Mouse (Mus musculus): ENCODE results near the gene Tmem107. TPM values are rescaled to one million over a fixed set of nuclear protein-coding genes. Genes with fewer than 3 reads are reported as not detected.
A peak's percentile ranks its signal among the peaks of the same experiment; 100 is the strongest.

The Tmem107 gene
- total RNA-seq, 2 experiments from 2014 or later: 19.5 to 20.5 TPM

DNA sequence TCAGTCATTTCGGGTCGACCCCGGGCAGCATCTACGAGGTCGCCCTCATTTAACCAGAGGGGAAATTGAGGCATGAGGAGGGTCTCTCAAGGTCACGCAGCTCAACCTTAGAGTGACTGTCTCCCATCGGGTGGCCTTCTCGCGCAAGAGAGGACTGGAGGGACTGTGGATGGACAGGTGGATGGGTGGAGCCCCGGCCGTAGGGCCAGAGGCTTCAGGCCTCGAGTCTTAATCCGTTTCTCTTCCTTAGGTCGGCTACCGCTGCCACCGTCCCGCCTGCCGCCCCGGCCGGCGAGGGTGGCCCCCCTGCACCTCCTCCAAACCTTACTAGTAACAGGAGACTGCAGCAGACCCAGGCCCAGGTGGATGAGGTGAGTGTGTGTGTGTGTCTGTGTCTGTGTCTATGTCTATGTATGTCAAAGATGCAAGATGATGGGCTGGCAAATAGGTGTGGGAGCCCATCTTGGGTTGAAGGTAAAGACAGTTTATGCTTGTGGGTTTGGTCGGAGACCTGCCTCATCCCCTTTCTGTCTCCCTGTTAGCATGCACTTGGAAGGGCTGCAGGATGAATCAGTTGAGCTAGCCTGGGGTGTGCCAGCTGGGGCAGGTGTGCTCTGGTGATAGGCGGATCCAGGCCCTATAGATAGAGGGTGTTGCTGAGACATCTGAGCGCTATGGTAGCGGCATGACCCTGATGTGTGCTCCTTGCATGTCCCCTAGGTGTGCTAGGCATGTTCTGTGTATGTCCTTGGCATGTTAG is 18.4 kb downstream of the Tmem107 start:
- intact Hi-C loops (cut with DNase I): loop anchor here (2.0 to 5.0 kb wide), 2 partner anchors 16 to 33 kb away; partner anchors contain the start of genes 9130213A22Rik and Hes7

DNA sequence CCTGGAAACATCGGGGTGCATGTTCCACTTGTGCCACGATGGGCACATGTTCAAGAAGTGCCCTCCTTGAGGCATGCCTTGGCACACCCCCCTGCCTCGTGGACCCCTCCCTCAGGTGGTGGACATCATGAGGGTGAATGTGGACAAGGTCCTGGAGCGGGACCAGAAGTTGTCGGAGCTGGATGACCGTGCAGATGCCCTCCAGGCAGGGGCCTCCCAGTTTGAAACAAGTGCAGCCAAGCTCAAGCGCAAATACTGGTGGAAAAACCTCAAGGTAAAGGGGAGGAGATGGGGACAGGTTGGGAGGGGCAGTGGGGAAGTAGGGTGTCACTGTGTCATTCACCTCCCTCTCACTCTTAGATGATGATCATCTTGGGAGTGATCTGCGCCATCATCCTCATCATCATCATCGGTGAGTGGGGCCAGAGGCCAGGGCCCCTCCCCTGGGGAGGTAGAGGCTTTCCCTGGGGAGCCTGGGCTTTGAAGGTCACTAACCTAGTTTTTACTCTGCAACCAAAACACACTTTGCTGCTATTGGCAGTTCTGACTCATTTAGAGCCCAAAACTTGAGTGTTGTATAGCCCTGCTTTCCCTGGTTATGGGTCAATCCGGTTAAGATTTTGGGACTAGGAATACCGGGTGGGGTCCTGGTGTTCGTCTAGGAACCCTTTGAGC is 19.1 kb downstream of the Tmem107 start:
- intact Hi-C loops (cut with DNase I): loop anchor here (2.0 to 10.0 kb wide), 3 partner anchors 17 to 325 kb away; partner anchors contain the start of genes 9130213A22Rik, Hes7 and Kdm6b

More for the DNA sequence above, 18.4 kb downstream of the Tmem107 start:
- DNase-seq (ENCODE audit: low spot score in 2 of 2): peak in 1 of 2 experiments; percentile 11

DNA sequence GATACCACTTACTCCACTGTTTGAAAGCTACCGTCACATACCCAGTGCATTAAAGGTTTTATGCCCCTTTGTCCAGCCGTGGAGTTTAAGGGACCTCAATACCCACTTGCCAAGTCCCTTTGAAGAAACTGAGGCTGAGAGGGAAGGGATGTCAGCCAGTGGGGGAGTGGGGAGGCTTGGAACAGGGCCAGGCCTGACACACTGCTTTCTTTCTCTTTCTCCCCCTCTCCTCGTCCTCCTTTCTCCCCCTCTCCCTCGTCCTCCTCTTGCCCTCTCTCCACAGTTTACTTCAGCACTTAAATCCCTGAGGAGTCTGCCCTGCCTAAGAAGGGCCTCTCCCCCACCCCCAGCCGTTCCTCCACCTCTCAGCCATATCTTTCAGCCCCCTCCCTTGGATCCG is 19.8 kb downstream of the Tmem107 start:
- no peak for DNase-seq (ENCODE audit: low spot score in 2 of 2)
- intact Hi-C loops (cut with DNase I): loop anchor here (10.0 kb wide), 1 partner anchor 324 kb away; the partner anchor contains the start of gene Kdm6b

More for the DNA sequence above, 19.1 kb downstream of the Tmem107 start:
- peak in 1 of 2 experiments; percentile 15 for DNase-seq (ENCODE audit: low spot score in 2 of 2)

DNA sequence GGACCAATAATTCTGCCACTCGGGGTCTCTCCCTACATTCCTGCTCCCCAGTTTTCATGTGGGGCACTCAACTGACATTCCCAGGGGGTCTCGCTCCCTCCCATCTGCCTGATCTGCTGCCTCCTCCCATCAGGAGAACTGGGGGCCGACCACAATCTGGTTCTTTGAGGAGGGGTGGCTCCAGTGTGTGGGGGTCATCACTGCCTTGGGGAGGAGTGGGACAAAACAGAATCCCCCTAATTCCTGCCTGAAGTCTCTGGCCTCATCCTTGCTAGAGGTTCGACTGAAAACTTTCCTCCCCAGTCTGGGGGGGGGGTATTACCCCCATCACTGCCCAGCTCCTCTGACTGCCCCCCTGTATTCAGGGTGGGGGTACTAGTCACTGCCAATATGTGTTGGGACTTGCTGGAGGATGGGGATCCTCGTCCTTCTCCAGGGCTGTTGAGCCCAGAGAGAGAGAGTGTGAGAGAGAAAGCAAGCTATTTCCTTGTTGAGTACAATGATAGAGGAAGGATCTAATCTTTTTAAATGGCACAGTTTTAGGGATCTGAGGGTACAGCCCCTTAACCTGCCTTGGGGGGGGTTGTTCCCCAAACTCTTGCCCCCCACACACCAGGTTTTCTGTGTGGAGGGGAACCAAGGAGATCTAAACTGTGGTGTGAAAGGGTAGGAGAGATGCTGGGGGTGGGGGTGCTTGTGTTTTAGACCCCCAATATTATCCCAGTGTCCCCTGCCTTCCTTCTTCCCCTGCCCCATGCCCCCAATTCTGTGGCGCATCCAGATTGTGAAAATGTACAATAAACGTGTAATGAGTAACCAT is 21.2 kb downstream of the Tmem107 start:
- intact Hi-C loops (cut with DNase I): loop anchor here (10.0 kb wide), 1 partner anchor 323 kb away; the partner anchor contains the start of gene Kdm6b
- DNase-seq (ENCODE audit: low spot score in 2 of 2): no peak

DNA sequence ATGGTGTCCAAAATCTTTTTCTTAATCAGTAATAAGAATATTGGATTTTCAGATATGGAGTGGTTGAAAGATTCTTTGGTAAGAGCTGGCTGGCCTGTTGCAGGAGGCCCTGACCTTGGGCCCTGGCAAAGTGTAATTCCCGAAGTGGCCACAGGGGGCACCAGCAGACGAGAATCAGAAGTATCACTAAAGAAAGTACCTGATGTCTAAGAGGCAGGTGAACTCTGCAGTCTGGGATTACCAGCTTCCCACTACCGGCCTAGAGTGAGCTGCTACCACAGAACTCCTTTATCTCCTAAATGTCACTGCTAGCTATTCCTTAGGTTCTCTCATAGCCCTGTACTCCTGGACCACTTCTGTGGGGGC is 21.8 kb downstream of the Tmem107 start:
- intact Hi-C loops (cut with DNase I): loop anchor here (10.0 kb wide), 1 partner anchor 322 kb away; the partner anchor contains the start of gene Kdm6b
- DNase-seq (ENCODE audit: low spot score in 2 of 2): peak; percentile 77

DNA sequence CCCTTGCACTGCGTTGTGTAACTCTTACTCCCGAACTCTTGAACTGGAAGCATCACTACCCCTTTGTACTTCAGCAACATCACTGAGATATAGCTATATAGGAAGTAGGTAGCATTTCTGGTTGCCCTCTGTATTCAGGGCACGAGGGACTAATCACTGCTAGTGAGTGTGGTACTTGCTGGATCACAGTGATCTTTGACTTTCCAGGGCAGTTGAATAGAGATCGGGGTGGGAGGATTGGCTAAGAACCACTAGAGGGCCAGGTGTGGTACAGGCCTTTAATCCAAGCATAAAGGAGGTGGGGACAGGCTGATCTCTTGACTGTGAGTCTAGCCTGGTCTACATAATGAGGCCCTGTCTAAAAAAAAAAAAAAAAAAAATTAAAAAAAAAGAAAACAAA is 22.3 kb downstream of the Tmem107 start:
- intact Hi-C loops (cut with DNase I): loop anchor here (10.0 kb wide), 1 partner anchor 322 kb away; the partner anchor contains the start of gene Kdm6b
- DNase-seq (ENCODE audit: low spot score in 2 of 2): no peak

DNA sequence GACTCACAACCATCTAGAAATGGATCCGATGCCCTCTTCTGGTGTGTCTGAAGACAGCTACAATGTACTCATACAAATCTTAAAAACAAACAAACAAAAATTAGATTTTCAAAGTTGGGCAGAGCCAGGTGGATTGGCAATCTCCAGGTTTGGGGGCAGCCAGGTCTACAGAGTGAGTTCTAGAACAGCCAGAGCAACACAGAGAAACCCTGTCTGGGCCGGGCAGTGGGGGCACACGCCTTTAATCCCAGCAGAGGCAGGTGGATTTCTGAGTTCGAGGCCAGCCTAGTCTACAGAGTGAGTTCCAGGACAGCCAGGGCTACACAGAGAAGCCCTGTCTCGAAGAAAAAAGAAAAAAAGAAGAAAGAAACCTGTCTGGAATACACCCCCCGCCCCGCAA is 23.2 kb downstream of the Tmem107 start:
- intact Hi-C loops (cut with DNase I): loop anchor here (10.0 kb wide), 1 partner anchor 321 kb away; the partner anchor contains the start of gene Kdm6b
- peak in 1 of 2 experiments; percentile 7 for DNase-seq (ENCODE audit: low spot score in 2 of 2)

DNA sequence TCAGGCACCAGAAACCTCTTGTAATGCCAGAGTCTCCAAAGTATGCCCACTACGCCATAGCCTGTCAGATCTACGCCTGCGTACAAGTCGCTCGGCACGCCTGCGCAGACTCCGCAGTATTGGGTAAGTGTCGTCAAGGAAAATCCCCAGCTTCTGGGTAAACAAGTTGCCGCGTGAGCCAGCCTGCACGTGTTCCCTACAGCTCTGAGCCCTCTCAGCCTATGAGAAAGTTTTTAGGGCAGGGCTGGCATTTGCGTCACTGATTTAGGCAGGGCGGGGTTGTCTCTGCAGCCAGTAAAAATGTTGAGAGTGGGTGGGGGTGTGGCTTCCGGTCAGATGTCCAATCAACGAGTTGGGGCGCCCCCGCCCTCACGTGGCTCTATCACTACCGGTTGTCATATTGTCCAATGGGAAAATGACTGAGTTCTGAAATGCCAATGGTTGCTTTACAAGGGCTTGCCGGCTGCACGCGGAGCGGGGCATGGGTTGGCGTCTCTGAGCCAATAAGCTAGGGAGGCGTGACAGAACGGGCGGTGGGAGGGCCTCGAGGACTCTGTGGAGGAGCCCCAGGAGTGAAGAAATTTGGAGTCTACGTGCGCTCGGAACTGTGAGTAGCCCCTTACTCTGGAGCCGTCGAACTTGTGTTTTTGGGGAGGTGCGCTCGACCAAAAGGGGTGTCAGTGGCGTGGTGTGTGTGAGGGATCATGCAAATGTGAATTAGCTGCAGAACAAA is 24.3 kb downstream of the Tmem107 start, which contains the start of gene Per1:
Per1 (plus strand) TSS at position 521 of the 733 bp plus-strand sequence.
- DNase-seq (ENCODE audit: low spot score in 2 of 2): peak; percentile 100
- intact Hi-C loops (cut with DNase I): loop anchor here (5.0 to 10.0 kb wide), 3 partner anchors 33 to 320 kb away; partner anchors contain the start of genes Chd3 and Kdm6b

DNA sequence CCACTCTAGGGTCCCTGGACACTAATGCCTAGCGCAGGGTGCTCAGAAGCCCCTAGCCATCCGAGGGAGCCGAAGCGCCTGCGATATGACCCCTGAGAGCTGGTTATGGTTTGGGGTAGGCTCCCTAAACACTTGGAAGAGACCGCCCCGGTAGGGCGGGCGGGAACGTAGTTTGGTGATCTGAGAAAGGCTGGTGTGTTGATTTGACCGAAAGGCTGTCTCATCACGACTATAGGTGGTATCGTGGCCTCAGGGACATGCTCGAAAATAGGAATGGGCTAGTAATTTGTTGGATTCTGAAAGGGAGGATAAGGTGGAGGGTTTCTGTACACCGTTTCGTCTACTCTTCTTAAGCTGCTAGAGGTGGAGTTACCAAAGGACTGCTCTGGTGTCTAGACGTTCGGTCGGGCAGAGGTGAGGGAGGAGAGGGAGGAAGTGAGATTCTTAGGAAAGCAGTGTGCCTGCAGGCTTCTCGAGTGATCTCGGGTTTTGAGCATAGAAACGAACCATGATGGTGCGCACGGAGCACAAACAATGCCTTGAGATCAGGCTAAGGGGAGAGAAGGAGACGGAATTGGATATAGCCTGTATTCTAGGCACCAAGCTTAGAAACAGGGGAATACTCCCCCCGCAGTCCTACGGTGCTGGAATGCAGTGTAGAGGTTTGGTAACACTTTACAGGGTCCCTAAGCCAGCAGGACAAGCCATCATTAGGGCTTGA is 25.1 kb downstream of the Tmem107 start:
- peak in 1 of 2 experiments; percentile 21 for DNase-seq (ENCODE audit: low spot score in 2 of 2)
- intact Hi-C loops (cut with DNase I): loop anchor here (5.0 to 10.0 kb wide), 3 partner anchors 33 to 319 kb away; partner anchors contain the start of genes Chd3 and Kdm6b

DNA sequence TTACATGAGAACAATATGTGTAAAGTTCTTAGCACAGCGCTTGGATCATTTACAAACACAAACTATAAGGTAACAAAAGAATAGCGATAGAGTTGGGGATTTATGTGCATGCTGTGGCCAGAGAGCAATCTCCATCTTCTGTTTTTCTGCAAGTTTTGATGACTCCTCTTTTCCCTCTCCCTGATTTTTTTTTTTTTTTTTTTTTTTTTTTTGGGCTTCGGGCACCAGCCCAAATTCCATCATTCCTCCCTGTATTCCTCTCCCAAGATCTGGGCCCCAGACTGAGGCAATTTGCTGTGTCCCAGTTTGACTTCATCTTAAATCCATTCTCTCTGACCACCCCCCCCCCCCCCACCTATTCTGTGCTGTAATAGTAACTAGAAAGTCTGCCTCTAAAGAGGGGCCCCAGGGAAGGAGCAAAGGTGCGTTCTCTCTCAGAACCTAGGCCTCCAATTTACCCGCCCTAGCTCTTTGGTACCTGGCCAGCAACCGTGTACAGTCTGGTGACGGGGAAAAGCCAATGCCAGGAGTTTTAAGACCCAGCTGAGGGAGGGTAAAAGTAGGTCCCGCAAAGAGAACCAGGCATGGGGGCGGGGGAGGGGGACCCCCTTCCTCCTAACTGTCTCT is 25.9 kb downstream of the Tmem107 start:
- DNase-seq (ENCODE audit: low spot score in 2 of 2): no peak
- intact Hi-C loops (cut with DNase I): loop anchor here (5.0 to 10.0 kb wide), 3 partner anchors 34 to 318 kb away; partner anchors contain the start of genes Chd3 and Kdm6b

DNA sequence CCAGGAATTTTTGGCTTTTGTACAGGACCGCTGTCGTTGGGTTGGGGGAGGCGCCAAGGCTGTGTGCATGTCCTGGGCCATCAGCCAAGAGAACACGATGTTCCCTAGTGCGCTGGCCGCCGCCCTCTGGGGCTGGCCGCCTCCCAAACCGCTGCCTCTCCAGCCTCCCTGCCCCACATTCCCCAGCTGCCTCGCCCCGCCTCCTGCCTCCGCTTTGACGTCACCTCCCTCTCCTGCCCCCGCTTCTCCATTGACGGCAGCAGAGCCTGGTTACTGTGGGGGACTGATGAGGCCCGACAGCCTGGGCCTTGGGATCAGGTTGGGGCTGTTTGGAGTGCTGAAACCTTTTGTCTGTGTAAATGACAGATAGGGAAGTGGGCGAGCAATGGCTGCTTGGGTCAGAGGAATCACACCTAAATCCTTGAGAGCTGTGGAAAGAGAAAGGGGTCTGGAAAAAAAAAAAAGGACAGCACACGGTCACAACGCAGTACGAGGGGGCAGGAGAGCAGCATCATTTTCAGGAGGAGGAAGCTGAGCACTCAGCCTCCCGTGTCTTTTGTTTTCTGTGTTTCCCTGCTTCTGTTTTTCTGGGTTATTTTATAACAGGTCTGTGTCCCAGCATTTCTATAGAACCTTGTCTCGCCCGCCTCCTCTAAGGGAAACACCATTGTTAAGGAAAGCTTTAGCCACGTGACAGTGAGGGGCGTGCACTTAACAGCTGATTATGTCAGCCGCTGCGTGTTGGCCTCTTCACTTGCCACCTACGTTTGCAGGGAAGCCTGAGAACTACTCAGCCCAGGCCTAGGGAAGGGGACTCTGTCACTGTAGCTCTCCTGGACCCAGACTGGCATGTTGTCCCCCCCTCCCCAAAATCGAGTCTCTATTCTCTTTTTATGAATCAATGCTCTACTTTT is 26.6 kb downstream of the Tmem107 start:
- peak; percentile 98 for DNase-seq (ENCODE audit: low spot score in 2 of 2)
- intact Hi-C loops (cut with DNase I): loop anchor here (5.0 to 10.0 kb wide), 3 partner anchors 35 to 318 kb away; partner anchors contain the start of genes Chd3 and Kdm6b

DNA sequence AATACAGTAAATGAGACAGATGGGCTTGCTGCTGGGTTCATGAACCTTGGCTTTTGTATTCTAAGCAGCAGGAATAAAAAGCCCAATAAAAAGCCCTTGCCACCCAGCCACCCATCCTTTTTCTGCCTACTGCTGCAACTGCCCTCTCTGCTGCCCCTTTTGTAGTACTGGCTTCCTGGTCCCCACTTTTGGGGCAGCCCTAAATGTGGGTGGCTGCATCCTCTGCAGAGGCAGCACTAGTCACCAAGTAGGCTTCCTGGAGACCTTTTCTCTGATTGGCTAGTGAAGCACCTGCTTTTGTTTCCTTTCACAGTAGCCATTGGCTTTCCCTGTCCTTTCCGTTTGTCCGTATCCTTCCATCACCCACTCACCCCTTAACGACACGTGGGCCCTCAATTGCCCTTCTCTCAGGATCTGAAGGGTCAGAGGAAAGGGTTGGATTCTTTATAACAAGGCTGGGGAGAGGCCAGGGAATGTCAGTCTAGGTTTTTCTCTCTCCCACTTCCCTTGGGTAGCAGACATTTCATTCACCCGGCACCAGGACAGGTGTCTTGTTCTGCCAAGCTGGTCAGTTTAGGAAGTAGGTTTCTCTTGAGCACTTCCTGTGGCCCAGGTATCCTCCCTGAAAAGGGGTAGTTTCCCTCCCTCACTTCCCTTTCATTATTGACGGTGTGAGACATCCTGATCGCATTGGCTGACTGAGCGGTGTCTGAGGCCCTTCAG is 27.6 kb downstream of the Tmem107 start:
- DNase-seq (ENCODE audit: low spot score in 2 of 2): peak in 1 of 2 experiments; percentile 51
- intact Hi-C loops (cut with DNase I): loop anchor here (2.0 to 10.0 kb wide), 4 partner anchors 21 to 317 kb away; partner anchors contain the start of genes Chd3 and Kdm6b

DNA sequence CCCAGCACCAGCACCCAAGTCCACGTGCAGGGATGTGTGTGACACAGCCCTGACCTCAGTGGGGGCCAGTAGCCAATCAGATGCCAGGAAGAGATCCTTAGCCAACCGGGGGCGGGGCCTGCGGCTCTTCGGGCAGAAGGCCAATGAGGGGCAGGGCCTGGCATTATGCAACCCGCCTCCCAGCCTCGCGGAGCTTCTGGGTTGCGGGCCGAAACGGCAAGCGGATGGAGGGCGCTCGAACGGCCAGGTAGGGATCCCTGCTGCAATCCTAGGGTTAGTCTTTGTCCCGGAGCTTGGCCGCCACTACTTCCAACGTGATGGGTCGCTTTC is 28.1 kb downstream of the Tmem107 start:
- intact Hi-C loops (cut with DNase I): loop anchor here (2.0 to 10.0 kb wide), 4 partner anchors 20 to 316 kb away; partner anchors contain the start of genes Chd3 and Kdm6b
- peak; percentile 96 to 97 for DNase-seq (ENCODE audit: low spot score in 2 of 2)

DNA sequence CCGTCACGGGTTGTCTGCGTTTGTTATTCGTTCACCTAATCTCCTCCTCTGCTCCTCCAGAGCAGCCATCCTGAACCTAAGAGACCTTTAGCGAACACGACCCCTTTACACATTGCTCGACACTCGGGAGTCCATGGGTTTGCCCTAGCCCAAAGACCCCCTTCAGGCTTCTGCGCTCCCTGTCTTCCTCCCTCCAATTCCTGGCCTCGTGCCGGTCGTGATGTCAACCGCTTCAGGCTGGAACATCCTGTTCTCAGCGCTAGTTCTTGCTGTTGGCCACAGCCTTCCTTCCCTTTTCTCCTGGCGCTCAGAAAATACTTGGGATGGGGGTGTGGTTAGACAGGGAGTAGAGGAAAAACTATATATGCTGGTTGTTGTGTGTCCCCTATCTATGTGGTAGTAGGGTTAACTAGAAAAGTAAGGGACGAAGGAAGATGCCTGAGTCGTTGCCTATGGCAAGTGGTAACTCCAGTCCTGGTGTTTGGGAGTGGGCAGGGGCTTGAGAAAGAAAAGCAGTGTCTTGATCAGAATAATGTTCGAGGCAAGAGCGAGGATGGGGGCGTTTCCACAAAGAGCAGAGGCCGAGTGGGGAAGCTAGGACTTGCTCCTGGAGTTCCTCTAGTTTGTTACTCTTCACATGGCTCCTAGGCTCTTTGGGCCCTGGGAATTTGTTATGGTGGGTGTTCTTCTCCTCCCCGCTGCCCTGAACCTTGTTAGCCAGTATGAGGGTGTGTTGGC is 28.7 kb downstream of the Tmem107 start:
- intact Hi-C loops (cut with DNase I): loop anchor here (2.0 to 10.0 kb wide), 4 partner anchors 19 to 315 kb away; partner anchors contain the start of genes Chd3 and Kdm6b

DNA sequence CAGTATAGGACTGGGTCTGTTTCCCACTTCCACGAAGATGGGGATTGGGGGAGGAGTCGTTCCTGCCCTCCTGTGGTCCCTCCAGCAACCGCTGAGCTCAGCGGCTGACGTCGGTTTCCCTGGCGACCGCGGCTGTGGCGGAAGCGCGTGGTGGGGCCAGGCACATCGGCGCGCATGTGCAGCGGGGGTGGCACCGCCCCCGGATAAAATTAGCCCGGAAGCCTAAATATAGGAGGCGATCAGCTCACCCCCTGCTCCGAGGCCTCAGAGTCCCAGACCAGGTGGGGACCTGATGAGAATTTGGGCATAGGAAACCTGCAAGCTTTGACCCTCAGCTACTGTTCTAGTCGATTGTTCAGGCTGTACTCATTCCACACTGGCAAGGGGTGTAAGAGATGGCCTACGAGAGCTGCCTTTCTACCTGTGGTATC is 29.3 kb downstream of the Tmem107 start:
- DNase-seq (ENCODE audit: low spot score in 2 of 2): peak; percentile 93 to 95
- intact Hi-C loops (cut with DNase I): loop anchor here (2.0 to 10.0 kb wide), 4 partner anchors 19 to 315 kb away; partner anchors contain the start of genes Chd3 and Kdm6b

More for the DNA sequence above, 28.7 kb downstream of the Tmem107 start:
- peak; percentile 74 to 79 for DNase-seq (ENCODE audit: low spot score in 2 of 2)
